Mouse (Mus musculus) natural killer cell, adult 2 months (primary cell): ENCODE data around the gene Fcrlb.
A peak's percentile ranks its signal among the peaks of the same experiment; 100 is the strongest.

Experiments
- DNase-seq, 2 experiments: peaks; one replicate each; pipeline ENCODE4 v3.0.0; 2022; ENCODE audit warnings: low spot score in 2 of 2

Fcrlb gene

DNA sequence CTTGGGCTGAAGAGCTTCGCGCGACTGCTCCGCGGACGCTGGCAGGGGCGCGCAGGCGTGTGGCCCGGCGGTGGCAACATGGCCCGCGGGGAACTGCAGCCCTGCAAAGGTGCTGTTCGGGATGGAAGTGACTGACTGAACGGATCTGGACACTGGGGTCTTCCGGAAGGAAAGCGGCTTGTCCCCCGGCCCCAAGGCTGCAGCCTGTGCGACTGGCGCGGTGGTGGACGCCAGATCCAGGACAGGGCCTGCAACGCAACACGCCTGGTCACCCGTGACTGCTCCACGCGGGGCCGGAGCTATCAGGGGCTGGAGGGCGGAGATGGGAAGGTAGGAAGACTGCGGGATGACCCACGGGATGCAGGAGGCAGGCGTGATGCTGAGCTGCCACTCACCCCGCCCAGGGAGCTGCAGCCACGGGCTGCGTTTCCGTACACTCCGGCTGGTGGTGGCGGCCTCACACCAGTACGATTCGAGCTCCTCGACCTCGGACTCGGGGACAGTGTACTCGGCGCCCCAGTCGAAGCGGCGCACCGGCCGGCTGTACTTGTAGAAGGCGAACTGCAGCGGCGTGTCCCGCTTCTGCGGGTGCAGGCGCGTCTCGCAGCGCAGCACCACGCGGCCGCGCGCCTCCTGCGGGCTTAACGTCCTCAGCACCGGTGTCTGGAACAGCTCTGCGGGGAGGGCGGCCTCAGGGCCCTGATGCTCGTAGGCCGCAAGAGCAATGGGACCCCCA is 5.1 kb downstream of the Fcrlb start:
- peak; percentile 34 to 37 for DNase-seq

GRCm38 (mm10) chr1:170907111-170907455 is 5.7 kb downstream of the Fcrlb start:
- DNase-seq, result no peak

DNA sequence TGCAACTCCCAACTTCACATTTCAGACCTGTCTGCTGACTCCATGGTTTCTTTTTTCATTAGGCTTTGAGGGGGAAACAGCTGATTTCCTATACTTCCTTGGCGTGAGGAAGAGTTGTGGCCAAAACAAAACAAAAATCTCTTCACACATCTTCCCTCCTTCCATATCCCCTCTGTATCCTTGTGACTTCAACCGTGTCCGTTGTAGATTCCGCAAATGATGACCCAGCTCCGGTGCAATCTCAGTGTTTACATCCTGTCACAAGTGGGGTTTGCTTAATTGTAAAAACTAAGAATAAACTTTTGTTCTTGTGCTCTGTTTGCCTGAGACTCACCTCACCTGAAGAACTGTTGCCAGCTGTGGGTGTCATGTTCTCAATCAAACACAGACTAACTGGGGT is 9.3 kb downstream of the Fcrlb start:
- DNase-seq, result no peak

GRCm38 (mm10) chr1:170901536-170902238 is 11.1 kb downstream of the Fcrlb start:
- peak; percentile 85 to 88 for DNase-seq

DNA sequence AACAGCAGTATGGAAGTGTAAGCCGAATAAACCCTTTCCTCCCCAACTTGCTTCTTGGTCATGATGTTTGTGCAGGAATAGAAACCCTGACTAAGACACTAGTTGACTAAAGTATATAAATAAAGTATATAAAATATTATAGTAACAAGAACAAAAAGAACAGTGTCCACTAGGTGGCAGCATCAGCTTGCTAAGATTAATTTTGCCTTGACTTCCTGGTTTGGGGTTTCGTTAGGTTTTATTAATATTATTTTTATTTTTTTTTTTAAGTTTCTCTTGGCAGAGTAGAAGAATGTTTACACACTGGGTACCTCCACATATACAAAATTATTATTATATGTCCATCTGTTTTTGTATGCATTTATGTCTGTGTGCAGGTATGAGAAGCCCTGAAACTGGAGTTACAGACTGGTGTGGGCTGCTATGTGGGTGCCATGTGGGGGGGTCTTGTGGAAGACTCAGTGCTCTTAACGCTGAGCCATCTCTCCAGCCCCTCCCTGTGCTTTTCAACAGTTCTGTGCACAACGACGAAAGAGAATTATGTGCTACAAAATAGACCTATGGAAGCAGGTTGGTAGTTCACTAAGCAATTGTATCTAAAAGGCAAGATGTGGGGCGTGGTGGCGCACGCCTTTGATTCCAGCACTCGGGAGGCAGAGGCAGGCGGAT is 11.8 kb downstream of the Fcrlb start:
- peak; percentile 65 to 72 for DNase-seq

DNA sequence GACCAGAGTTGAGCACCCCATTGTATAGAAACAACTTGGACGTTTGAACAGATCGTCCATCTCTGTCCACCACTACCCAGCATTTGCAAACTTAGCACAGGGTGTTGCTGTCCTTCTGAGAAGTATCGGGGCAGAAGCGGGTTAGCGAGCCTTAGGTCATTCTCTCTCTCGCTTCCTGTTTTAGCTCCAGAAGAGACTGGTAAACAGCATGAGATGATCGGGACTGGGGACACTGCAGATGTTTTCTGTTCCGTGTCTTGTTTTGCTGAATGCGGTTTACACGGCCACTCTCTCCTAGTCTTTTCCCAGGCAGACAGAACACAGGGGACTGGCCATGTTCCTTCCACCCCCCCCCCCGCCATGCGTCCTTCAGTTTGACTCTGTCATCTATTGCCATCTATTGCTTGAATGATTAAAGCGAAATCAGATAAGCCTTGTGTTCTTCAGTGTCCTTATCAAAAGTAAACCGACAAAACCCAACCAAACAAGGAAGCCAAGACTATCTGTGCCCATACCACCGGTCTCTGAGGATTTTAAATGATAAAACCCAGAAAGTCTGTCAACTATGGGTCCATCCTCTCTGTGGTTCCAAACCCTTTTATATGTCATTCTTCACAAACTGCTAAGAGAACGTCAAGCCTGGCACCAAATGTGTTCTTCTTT is 14.2 kb downstream of the Fcrlb start:
- no peak for DNase-seq

- no peak for DNase-seq
These were observed 16.0 kb downstream of the Fcrlb start for GRCm38 (mm10) chr1:170896651-170897281.

- DNase-seq, result peak; percentile 18 to 24
These were observed 17.8 kb downstream of the Fcrlb start for GRCm38 (mm10) chr1:170894603-170895602.

DNA sequence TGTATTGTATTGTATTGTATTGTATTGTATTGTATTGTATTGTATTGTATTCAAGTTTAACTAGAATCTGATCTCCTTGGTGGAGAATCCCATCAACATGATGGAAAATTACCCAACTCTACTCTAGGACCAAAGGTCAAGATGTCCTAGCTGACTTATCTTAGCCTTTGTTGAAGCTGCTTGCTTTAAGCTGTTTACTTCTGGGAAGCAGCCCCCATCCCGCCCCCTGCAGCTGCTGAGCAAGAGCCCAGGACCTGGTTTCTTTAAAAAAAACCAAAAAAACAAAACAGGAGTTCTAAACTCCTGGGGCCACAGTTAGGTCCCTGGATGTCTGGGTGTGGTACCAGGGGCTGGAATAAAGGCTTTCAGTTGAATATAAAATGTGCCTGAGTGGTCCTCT is 20.5 kb downstream of the Fcrlb start:
- DNase-seq, result no peak

- no peak for DNase-seq
These were observed 21.1 kb downstream of the Fcrlb start for GRCm38 (mm10) chr1:170891646-170892045.

- no peak for DNase-seq
These were observed 23.4 kb downstream of the Fcrlb start for GRCm38 (mm10) chr1:170889310-170889709.

GRCm38 (mm10) chr1:170886044-170886458 is 26.7 kb downstream of the Fcrlb start:
- DNase-seq, result no peak

- DNase-seq, result peak; percentile 73 to 85
These were observed 27.7 kb downstream of the Fcrlb start, which contains the start of the genes Gm26620 and Dusp12 for GRCm38 (mm10) chr1:170884978-170885561. Gene Gm26620 (plus strand): TSS chr1:170885065. Gene Dusp12 (minus strand): TSS chr1:170885540.

- DNase-seq, result no peak
These were observed 28.4 kb downstream of the Fcrlb start for GRCm38 (mm10) chr1:170884390-170884789.

- no peak for DNase-seq
These were observed 29.7 kb downstream of the Fcrlb start for GRCm38 (mm10) chr1:170882915-170883485.

GRCm38 (mm10) chr1:170876906-170877305 is 35.8 kb downstream of the Fcrlb start:
- no peak for DNase-seq

- no peak for DNase-seq
These were observed 37.1 kb downstream of the Fcrlb start for GRCm38 (mm10) chr1:170875676-170876075.

- DNase-seq, result no peak
These were observed 40.8 kb downstream of the Fcrlb start for GRCm38 (mm10) chr1:170871961-170872360.

DNA sequence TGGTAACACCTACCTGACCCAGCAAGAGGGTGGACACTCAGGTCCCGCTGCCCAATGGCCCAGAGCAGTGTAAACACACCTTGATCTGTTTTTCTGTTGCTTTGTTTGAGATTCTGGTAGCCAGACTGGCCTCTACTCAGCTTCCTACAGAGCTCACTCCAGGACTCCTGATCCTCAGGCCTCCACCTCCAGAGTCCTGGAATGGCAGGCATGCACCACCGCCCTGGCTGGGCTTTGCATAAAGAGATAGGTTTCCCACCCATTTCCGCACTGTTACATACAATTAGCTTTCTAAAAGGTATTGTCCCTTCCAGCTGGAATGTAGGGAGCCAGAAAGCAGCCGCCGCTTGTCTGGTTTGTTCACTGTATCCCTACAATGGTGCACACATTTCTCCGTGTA is 41.3 kb downstream of the Fcrlb start:
- DNase-seq, result no peak

DNA sequence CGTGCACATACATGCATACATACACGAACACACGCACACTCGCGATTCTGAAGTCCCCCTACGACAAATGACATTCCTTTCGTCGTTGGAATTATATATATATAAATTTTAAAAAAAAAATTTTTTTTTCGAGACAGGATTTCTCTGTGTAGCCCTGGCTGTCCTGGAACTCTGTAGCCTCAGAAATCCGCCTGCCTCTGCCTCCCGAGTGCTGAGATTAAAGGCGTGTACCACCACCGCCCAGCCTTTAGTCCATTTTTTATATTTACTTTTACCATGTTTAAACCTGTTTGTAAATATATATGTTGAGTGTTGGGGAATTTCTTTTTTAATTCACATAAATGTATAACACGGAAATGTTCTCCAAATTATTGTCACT is 43.8 kb downstream of the Fcrlb start:
- no peak for DNase-seq
